Mouse (Mus musculus) liver, postnatal 0 days (tissue): ENCODE measurements around the gene N4bp2.
"Not testable (repeated sequence)": the region's sequence is repeated elsewhere in the genome, so short reads cannot be mapped to it uniquely, and the experiment has no call there.

Experiments
- CTCF ChIP-seq: sonication (generic); IDR thresholded peaks from 2 replicates; pipeline ENCODE4 v1.5.1; 2016; ENCODE audit warnings: antibody characterized with exemption, low read depth
- EP300 ChIP-seq: IDR thresholded peaks from 2 replicates; pipeline ENCODE4 v1.6.1; 2016; ENCODE audit warnings: antibody characterized with exemption, low read depth, mild to moderate bottlenecking

- TF ChIP-seq CTCF, EP300: not testable (repeated sequence)
These were observed 15.7 kb downstream of the N4bp2 start for GRCm38 (mm10) chr5:65778986-65779385.
